Mouse (Mus musculus) MEL (cell line): ENCODE results near the gene P2rx7. TPM values are rescaled to one million over a fixed set of nuclear protein-coding genes. Genes with fewer than 3 reads are reported as not detected.

Experiments used
- DNase-seq: peaks from one replicate; pipeline ENCODE4 v3.0.0; 2011; ENCODE audit warnings: low read depth, low spot score
- H3K27ac ChIP-seq: 2 replicates; pipeline ENCODE4 v1.5.1; 2012; ENCODE audit warnings: low read depth, mild to moderate bottlenecking, control low read depth, low read length, moderate library complexity; ENCODE audit not compliant: control insufficient read depth
- H3K27me3 ChIP-seq, 2 experiments: fragments of 150-350 bp in 1 of 2; sonication (generic) in 1 of 2; 2 replicates each; pipeline ENCODE4 v1.6.1; 2012; ENCODE audit warnings: low read length in 2 of 2, mild to moderate bottlenecking in 2 of 2, improper control_type of control experiment in 1 of 2, moderate library complexity in 1 of 2; ENCODE audit not compliant: insufficient read depth in 2 of 2, control insufficient read depth in 1 of 2
- H3K36me3 ChIP-seq, 2 experiments: 2 replicates each; pipeline ENCODE4 v1.6.1; 2012 to 2014; ENCODE audit warnings: low read length in 2 of 2, improper control_type of control experiment in 1 of 2, inconsistent platforms in 1 of 2, mild to moderate bottlenecking in 1 of 2; ENCODE audit not compliant: insufficient read depth in 2 of 2, control insufficient read depth in 1 of 2
- H3K4me1 ChIP-seq, 2 experiments: fragments of 150-350 bp in 1 of 2; sonication (generic) in 1 of 2; 2 replicates each; pipeline ENCODE4 v1.6.1; 2012; ENCODE audit warnings: low read length in 2 of 2, improper control_type of control experiment in 1 of 2, mild to moderate bottlenecking in 1 of 2; ENCODE audit not compliant: insufficient read depth in 2 of 2, control insufficient read depth in 1 of 2
- H3K4me3 ChIP-seq, 2 experiments: fragments of 150-350 bp in 1 of 2; sonication (generic) in 1 of 2; 2 replicates each; pipeline ENCODE4 v1.5.1; 2012; ENCODE audit warnings: low read depth in 2 of 2, low read length in 2 of 2, mild to moderate bottlenecking in 2 of 2, moderate library complexity in 2 of 2, control low read depth in 1 of 2, improper control_type of control experiment in 1 of 2; ENCODE audit not compliant: control insufficient read depth in 1 of 2, insufficient read depth in 1 of 2
- H3K79me2 ChIP-seq: 2 replicates; pipeline ENCODE4 v1.6.1; 2012; ENCODE audit warnings: mild to moderate bottlenecking, low read length, moderate library complexity; ENCODE audit not compliant: control insufficient read depth, poor library complexity, insufficient read depth
- H3K9ac ChIP-seq: 2 replicates; pipeline ENCODE4 v1.6.1; 2012; ENCODE audit warnings: low read depth, mild to moderate bottlenecking, control low read depth, low read length, moderate library complexity; ENCODE audit not compliant: control insufficient read depth, poor library complexity, severe bottlenecking
- H3K9me3 ChIP-seq: fragments of 150-350 bp; sonication (generic); replicated peaks from 2 replicates; pipeline ENCODE4 v1.6.1; 2012; ENCODE audit warnings: mild to moderate bottlenecking, low read length, improper control_type of control experiment, moderate library complexity; ENCODE audit not compliant: insufficient read depth
- BHLHE40 ChIP-seq: IDR thresholded peaks from 2 replicates; pipeline ENCODE4 v1.6.1; 2012; ENCODE audit warnings: low read depth, mild to moderate bottlenecking, inconsistent platforms, low read length, improper control_type of control experiment, borderline replicate concordance
- CHD1 ChIP-seq: IDR thresholded peaks from 2 replicates; pipeline ENCODE4 v1.6.1; 2012; ENCODE audit warnings: low read depth, mild to moderate bottlenecking, inconsistent platforms, low read length, improper control_type of control experiment
- CHD2 ChIP-seq: IDR thresholded peaks from 2 replicates; pipeline ENCODE4 v1.6.1; 2011; ENCODE audit warnings: low read length, improper control_type of control experiment
- CTCF ChIP-seq, 3 experiments: IDR thresholded peaks in 2 of 3; conservative IDR thresholded peaks in 1 of 3; 2 replicates each; pipeline ENCODE4 v1.5.1; 2011 to 2012; ENCODE audit warnings: low read length in 3 of 3, low read depth in 2 of 3, mild to moderate bottlenecking in 2 of 3, improper control_type of control experiment in 1 of 3, inconsistent platforms in 1 of 3, mixed read lengths in 1 of 3, moderate library complexity in 1 of 3; ENCODE audit not compliant: control insufficient read depth in 1 of 3, insufficient read depth in 1 of 3, poor library complexity in 1 of 3, severe bottlenecking in 1 of 3
- E2F4 ChIP-seq: IDR thresholded peaks from 2 replicates; pipeline ENCODE4 v1.6.1; 2011; ENCODE audit warnings: low read depth, low read length, improper control_type of control experiment, borderline replicate concordance
- EP300 ChIP-seq, 2 experiments: IDR thresholded peaks; 2 replicates each; pipeline ENCODE4 v1.6.1; 2011; ENCODE audit warnings: improper control_type of control experiment in 2 of 2, low read length in 2 of 2, low read depth in 1 of 2, mild to moderate bottlenecking in 1 of 2
- ETS1 ChIP-seq: IDR thresholded peaks from 2 replicates; pipeline ENCODE4 v1.6.1; 2012; ENCODE audit warnings: low read depth, mild to moderate bottlenecking, inconsistent platforms, low read length, improper control_type of control experiment, moderate library complexity
- GATA1 ChIP-seq: IDR thresholded peaks from 2 replicates; pipeline ENCODE4 v1.6.1; 2011; ENCODE audit warnings: low read depth, low read length, improper control_type of control experiment
- HCFC1 ChIP-seq: IDR thresholded peaks from 2 replicates; pipeline ENCODE4 v1.6.1; 2012; ENCODE audit warnings: low read depth, mild to moderate bottlenecking, inconsistent platforms, low read length, improper control_type of control experiment, moderate library complexity
- KAT2A ChIP-seq: conservative IDR thresholded peaks from 2 replicates; pipeline ENCODE4 v1.6.1; 2012; ENCODE audit warnings: low read depth, low read length, improper control_type of control experiment, inconsistent platforms
- MAX ChIP-seq: IDR thresholded peaks from 2 replicates; pipeline ENCODE4 v1.6.1; 2011; ENCODE audit warnings: low read length, improper control_type of control experiment
- MAZ ChIP-seq: IDR thresholded peaks from 2 replicates; pipeline ENCODE4 v1.6.1; 2012; ENCODE audit warnings: low read depth, mild to moderate bottlenecking, inconsistent platforms, low read length, improper control_type of control experiment
- MEF2A ChIP-seq: IDR thresholded peaks from 2 replicates; pipeline ENCODE4 v1.6.1; 2014; ENCODE audit warnings: low read depth, mild to moderate bottlenecking, inconsistent platforms, low read length, improper control_type of control experiment; ENCODE audit not compliant: poor library complexity, insufficient replicate concordance, severe bottlenecking; ENCODE audit errors: extremely low read depth
- MYB ChIP-seq: IDR thresholded peaks from 2 replicates; pipeline ENCODE4 v1.6.1; 2011; ENCODE audit warnings: mild to moderate bottlenecking, low read depth, low read length, improper control_type of control experiment
- MYC ChIP-seq: IDR thresholded peaks from 2 replicates; pipeline ENCODE4 v1.6.1; 2011; ENCODE audit warnings: low read depth, mild to moderate bottlenecking, low read length, improper control_type of control experiment, moderate library complexity
- NRF1 ChIP-seq: IDR thresholded peaks from 2 replicates; pipeline ENCODE4 v1.6.1; 2014; ENCODE audit warnings: low read depth, mild to moderate bottlenecking, inconsistent platforms, low read length, improper control_type of control experiment, moderate library complexity; ENCODE audit not compliant: poor library complexity, insufficient read depth, severe bottlenecking
- POLR2A ChIP-seq, 2 experiments: IDR thresholded peaks; 2 replicates each; pipeline ENCODE4 v1.6.1; 2011 to 2012; ENCODE audit warnings: low read length in 2 of 2, mild to moderate bottlenecking in 2 of 2, control low read depth in 1 of 2, improper control_type of control experiment in 1 of 2, low read depth in 1 of 2, moderate library complexity in 1 of 2; ENCODE audit not compliant: control insufficient read depth in 1 of 2, insufficient read depth in 1 of 2, poor library complexity in 1 of 2
- POLR2AphosphoS5 ChIP-seq: IDR thresholded peaks from 2 replicates; pipeline ENCODE4 v1.6.1; 2012; ENCODE audit warnings: low read depth, borderline replicate concordance, mild to moderate bottlenecking, inconsistent platforms, low read length, moderate library complexity, mixed read lengths
- RAD21 ChIP-seq: IDR thresholded peaks from 2 replicates; pipeline ENCODE4 v1.6.1; 2011; ENCODE audit warnings: mild to moderate bottlenecking, low read depth, low read length, improper control_type of control experiment
- RCOR1 ChIP-seq: IDR thresholded peaks from 2 replicates; pipeline ENCODE4 v1.6.1; 2012; ENCODE audit warnings: low read depth, mild to moderate bottlenecking, inconsistent platforms, low read length, improper control_type of control experiment
- SMC3 ChIP-seq: IDR thresholded peaks from 2 replicates; pipeline ENCODE4 v1.6.1; 2011; ENCODE audit warnings: low read depth, low read length, improper control_type of control experiment
- TAL1 ChIP-seq: IDR thresholded peaks from 2 replicates; pipeline ENCODE4 v1.6.1; 2012; ENCODE audit warnings: mild to moderate bottlenecking, inconsistent platforms, low read length, moderate library complexity, mixed read lengths
- TBP ChIP-seq: IDR thresholded peaks from 2 replicates; pipeline ENCODE4 v1.8.0; 2011; ENCODE audit warnings: low read depth, low read length, improper control_type of control experiment
- TCF12 ChIP-seq: IDR thresholded peaks from 2 replicates; pipeline ENCODE4 v1.6.1; 2014; ENCODE audit warnings: low read depth, mild to moderate bottlenecking, inconsistent platforms, low read length, improper control_type of control experiment, moderate library complexity
- UBTF ChIP-seq: IDR thresholded peaks from 2 replicates; pipeline ENCODE4 v1.6.1; 2012; ENCODE audit warnings: low read depth, mild to moderate bottlenecking, inconsistent platforms, low read length, improper control_type of control experiment, moderate library complexity, borderline replicate concordance; ENCODE audit not compliant: insufficient read depth
- USF1 ChIP-seq: IDR thresholded peaks from 2 replicates; pipeline ENCODE4 v1.6.1; 2014; ENCODE audit warnings: low read depth, mild to moderate bottlenecking, inconsistent platforms, low read length, improper control_type of control experiment, moderate library complexity
- USF2 ChIP-seq, 2 experiments: IDR thresholded peaks; 2 replicates each; pipeline ENCODE4 v1.6.1; 2011 to 2012; ENCODE audit warnings: improper control_type of control experiment in 2 of 2, low read length in 2 of 2, borderline replicate concordance in 1 of 2, inconsistent platforms in 1 of 2, low read depth in 1 of 2, mild to moderate bottlenecking in 1 of 2; ENCODE audit not compliant: insufficient read depth in 1 of 2
- ZMIZ1 ChIP-seq: IDR thresholded peaks from 2 replicates; pipeline ENCODE4 v1.6.1; 2012; ENCODE audit warnings: low read depth, mild to moderate bottlenecking, inconsistent platforms, low read length, improper control_type of control experiment, moderate library complexity
- ZNF384 ChIP-seq: IDR thresholded peaks from 2 replicates; pipeline ENCODE4 v1.6.1; 2012; ENCODE audit warnings: low read depth, mild to moderate bottlenecking, inconsistent platforms, low read length, improper control_type of control experiment
- polyA plus RNA-seq, 2 experiments: library from polyadenylated mRNA; stranded (reverse) in 1 of 2; unstranded in 1 of 2; fragments of >175 nt in 1 of 2; fragments of >200 nt in 1 of 2; gene quantifications; 2 replicates each; pipeline versions ENCODE4 v1.2.1 to v1.2.4; 2012; ENCODE audit warnings: low replicate concordance in 2 of 2, low read depth in 1 of 2; ENCODE audit not compliant: insufficient read length in 2 of 2, insufficient read depth in 1 of 2, missing spikeins in 1 of 2
- total RNA-seq: library from RNA; depleted of rRNA; stranded (reverse); fragments of 300-350 nt; gene quantifications from 2 replicates; pipeline ENCODE4 v1.2.3, GENCODE M21; 2012; rRNA removed

P2rx7 gene
- total RNA-seq (25.3 and 29.3 TPM in 2 replicates), polyA plus RNA-seq (100 to 1,000 TPM in 1 of 2 experiments, 10 to 100 TPM in 1; 40.8 to 254 TPM)

GRCm38 (mm10) chr5:122643701-122644100, at the start of gene P2rx7:
TSS of gene P2rx7 (plus strand) at chr5:122643911.
- DNase-seq: peak; percentile 78
- H3K9me3 ChIP-seq: no peaks in the 10 kb centered on the region

GRCm38 (mm10) chr5:122595470-122595869, 48.2 kb upstream of the P2rx7 start:
- H3K4me1 ChIP-seq: no peaks in the 10 kb centered on the region
- H3K27me3 ChIP-seq: no peaks in the 10 kb centered on the region
- no peak for DNase-seq
- no peaks in the 10 kb centered on the region for H3K79me2 ChIP-seq
- no peak overlapping the region for H3K9ac ChIP-seq
- TF ChIP-seq MAX (no peak), CHD2 (no peak), USF1 (no peak), MAZ (no peak), KAT2A (no peak), E2F4 (no peak), SMC3 (no peak), BHLHE40 (no peak), POLR2A (IDR thresholded peaks at IDR 0.05; ENCODE audit: control insufficient read depth in 1 of 2, insufficient read depth in 1 of 2, low read depth in 1 of 2, low read length in 2 of 2, poor library complexity in 1 of 2) (no peak), MYC (no peak), MEF2A (no peak), UBTF (no peak), TCF12 (no peak), CTCF (IDR thresholded peaks at IDR 0.05 in 2 of 3, conservative IDR thresholded peaks at IDR 0.05 in 1 of 3; ENCODE audit: control insufficient read depth in 1 of 3, insufficient read depth in 1 of 3, low read depth in 2 of 3, low read length in 3 of 3, poor library complexity in 1 of 3, severe bottlenecking in 1 of 3) (no peak), TAL1 (no peak), RCOR1 (no peak), POLR2AphosphoS5 (no peak), USF2 (IDR thresholded peaks at IDR 0.05; ENCODE audit: borderline replicate concordance in 1 of 2, insufficient read depth in 1 of 2, low read depth in 1 of 2, low read length in 2 of 2) (no peak)
- TF ChIP-seq, all 39 proteins: peak for 0
- H3K27ac ChIP-seq: no peak overlapping the region
- no peak overlapping the region for H3K4me3 ChIP-seq
- no peaks in the 10 kb centered on the region for H3K36me3 ChIP-seq
- H3K9me3 ChIP-seq: no peaks in the 10 kb centered on the region

More at GRCm38 (mm10) chr5:122643701-122644100, at the start of gene P2rx7:
- H3K79me2 ChIP-seq: peaks cover 7% of the 10 kb centered on the region
- H3K27me3 ChIP-seq: no peaks in the 10 kb centered on the region
- peak within 1 kb of the TSS; percentile 64 for H3K27ac ChIP-seq
- peaks cover 15 to 39% of the 10 kb centered on the region in 2 experiments for H3K4me1 ChIP-seq
- H3K4me3 ChIP-seq: peak within 1 kb of the TSS; percentile 46 to 70
- H3K36me3 ChIP-seq: peaks cover 0 to 31% of the 10 kb centered on the region in 2 experiments; a peak in 2 of 4 replicates
- no peak for TF ChIP-seq HCFC1
- TF ChIP-seq E2F4: no peak
- no peak for TF ChIP-seq TBP
- no peak for TF ChIP-seq RAD21
- TF ChIP-seq MYC: no peak
- TF ChIP-seq MAZ: no peak
- no peak for TF ChIP-seq SMC3
- TF ChIP-seq CHD1: no peak
- TF ChIP-seq NRF1: no peak
- no peak for TF ChIP-seq ZNF384
- TF ChIP-seq CHD2: no peak
- no peak for TF ChIP-seq POLR2AphosphoS5
- TF ChIP-seq MAX: no peak
- no peak for TF ChIP-seq MYB
- TF ChIP-seq KAT2A: no peak
- no peak for TF ChIP-seq TAL1
- no peak for TF ChIP-seq ZMIZ1
- TF ChIP-seq ETS1: no peak
- TF ChIP-seq EP300 (IDR thresholded peaks at IDR 0.05; ENCODE audit: low read depth in 1 of 2, low read length in 2 of 2): no peak
- TF ChIP-seq GATA1: no peak
- H3K9ac ChIP-seq: peak within 1 kb of the TSS; percentile 47
